Mouse (Mus musculus) small intestine, adult 10 weeks (tissue): ENCODE measurements around the gene Morn1. TPM values are rescaled to one million over a fixed set of nuclear protein-coding genes. Genes with fewer than 3 reads are reported as not detected.

Source experiments
- polyA plus RNA-seq: library from polyadenylated mRNA; stranded (reverse); fragments of 350-450 nt; fragmentation: Illumina TruSeq; extraction: RNeasy Lipid Tissue Mini Kit (QIAGEN cat#74804); gene quantifications from one replicate; pipeline ENCODE4 v1.2.3, GENCODE M21; 2014; ENCODE audit warnings: low replicate concordance

The Morn1 gene
- polyA plus RNA-seq = not detected

DNA sequence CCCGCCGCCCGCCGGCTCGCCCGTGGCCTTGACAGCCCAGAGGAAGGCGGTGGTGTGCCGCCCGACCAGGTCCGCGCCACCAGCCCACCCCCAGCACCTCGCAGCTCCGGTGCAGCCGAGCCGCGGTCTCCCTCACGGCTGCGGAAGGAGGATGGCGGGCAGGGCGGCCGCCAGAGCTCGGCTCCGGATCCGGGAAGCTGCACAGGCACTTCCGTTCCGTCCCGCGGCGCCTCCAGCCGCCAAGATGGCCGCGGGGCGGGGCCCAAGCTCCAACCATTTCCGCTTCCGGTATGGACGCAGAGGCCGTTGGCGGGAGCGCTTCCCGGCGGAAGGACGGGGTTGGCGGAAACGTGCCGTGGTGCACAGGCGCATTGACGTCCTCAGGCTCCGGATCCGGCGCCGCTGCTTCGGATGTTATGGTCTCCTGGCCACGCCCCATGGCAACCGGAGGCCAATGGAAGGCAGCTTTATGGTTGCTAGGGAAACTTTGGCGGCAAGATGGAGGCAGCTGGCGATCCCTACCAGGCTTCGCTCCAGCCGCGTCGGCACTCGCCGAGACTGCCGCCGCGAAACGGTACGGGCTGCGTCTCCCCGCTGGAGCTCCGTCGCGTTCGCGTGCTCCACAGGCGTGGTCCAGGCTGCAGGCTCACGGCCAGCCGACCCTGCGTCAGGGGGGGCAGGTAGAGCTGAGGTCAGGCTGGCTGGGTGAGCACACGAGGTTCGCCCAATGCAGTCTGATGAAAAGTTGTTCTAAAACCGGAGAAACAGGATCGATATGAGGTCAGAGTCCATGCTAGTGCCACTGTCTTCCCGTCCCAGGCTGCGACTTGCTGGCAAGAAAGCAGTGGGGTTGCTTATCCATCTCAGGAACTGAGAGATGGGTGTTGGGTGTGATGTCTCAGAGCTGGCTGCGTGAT, at the start of gene Morn1, which contains the start of gene Rer1:
Gene Morn1, plus strand, starts transcription at position 470 of the 917 bp plus-strand sequence.
Gene Rer1, minus strand, starts transcription at position 275 of the 917 bp plus-strand sequence.

DNA sequence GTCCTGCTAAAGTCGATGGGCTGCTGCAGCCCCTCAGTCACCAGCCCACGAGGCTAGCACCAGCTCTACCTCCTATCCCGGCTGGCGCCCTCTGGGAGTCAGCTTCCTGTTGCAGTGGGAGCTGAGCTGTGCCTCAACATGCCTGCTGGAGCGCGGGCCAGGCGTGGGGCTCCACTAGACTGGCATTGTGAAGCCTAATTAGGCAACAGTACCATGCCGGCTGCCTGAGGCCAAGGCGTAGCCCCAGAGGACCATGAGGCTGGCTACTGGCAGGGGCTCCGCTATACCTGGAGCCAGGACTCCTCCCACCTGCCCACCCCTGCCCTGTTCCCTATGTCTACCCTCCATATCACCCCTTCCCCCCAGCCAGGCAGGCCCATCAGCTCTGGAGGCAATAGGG, 29.7 kb upstream of the Morn1 start, which contains the start of gene Plch2:
Gene Plch2, minus strand, starts transcription at position 61 of the 400 bp plus-strand sequence.

DNA sequence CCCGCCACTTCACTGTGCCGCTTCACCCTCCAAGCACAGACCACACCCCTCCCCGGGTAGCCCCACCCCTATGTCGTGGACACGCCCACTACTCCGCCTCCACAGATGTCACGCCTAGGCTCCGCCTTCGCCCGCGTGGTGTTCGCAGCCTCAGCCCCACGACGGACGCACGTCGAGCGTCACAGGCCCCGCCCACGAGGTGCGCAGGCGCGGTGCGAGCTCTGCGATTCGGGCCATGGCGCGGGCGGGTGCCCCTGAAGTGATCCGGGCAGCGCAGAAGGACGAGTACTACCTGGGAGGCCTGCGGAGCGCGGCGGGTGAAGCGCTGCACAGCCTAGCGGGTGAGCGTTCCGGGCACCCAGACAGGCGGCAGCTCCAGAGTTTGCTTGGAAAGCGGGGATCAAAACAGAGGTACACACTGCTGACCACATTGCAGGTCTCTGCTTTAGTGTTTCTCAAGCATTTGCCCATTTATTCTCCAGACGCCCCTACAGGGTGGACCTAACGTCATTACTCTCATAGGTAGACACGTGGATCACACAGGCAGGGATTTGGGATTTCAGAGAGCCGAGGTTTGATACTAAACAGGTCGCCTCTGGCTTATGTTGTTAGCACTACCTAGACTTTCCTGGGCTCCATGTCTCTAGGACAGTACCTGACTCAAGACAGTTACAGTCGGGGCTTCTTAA, 19.4 kb upstream of the Morn1 start, which contains the start of gene Pex10:
Gene Pex10, plus strand, starts transcription at position 183 of the 689 bp plus-strand sequence.

Other genes with a start within 250 kb of the Morn1 start
- not detected for gene Ttc34, start 249.1 kb upstream of the Morn1 start, polyA plus RNA-seq
- not detected for gene Mmel1, start 217.0 kb upstream of the Morn1 start, polyA plus RNA-seq
- gene Fam213b, start 187.4 kb upstream of the Morn1 start, polyA plus RNA-seq = 3.3 TPM
- gene Tnfrsf14, start 158.0 kb upstream of the Morn1 start, polyA plus RNA-seq = not detected
- not detected for gene Hes5, start 125.7 kb upstream of the Morn1 start, polyA plus RNA-seq
- 1.3 TPM for gene Pank4, start 122.5 kb upstream of the Morn1 start, polyA plus RNA-seq
- 0.26 TPM for gene Plch2, start 29.8 kb upstream of the Morn1 start, polyA plus RNA-seq
- gene Pex10, start 19.6 kb upstream of the Morn1 start, polyA plus RNA-seq = 2.1 TPM
- 315 TPM for gene Rer1, start 195 bp upstream of the Morn1 start, polyA plus RNA-seq
- gene Ski, start 136.0 kb downstream of the Morn1 start, polyA plus RNA-seq = 33.6 TPM
- gene Faap20, start 163.2 kb downstream of the Morn1 start, polyA plus RNA-seq = not detected